Mouse (Mus musculus) spleen, adult 2 months (tissue): Measurements from ENCODE around the gene Acsl6. TPM values are rescaled to one million over a fixed set of nuclear protein-coding genes. Genes with fewer than 3 reads are reported as not detected.

ENCODE experiments used
- DNase-seq, 2 experiments: peaks; one replicate each; pipeline versions ENCODE4 v3.0.0 to v3.0.0-alpha.2; 2012 to 2021; ENCODE audit warnings: low spot score in 2 of 2, low read depth in 1 of 2
- H3K27ac ChIP-seq: fragments of 200-500 bp; 2 replicates; pipeline ENCODE4 v1.5.1; 2012; ENCODE audit warnings: low read length, inconsistent platforms; ENCODE audit not compliant: insufficient read depth
- H3K27me3 ChIP-seq: fragments of 200-500 bp; 2 replicates; pipeline ENCODE4 v1.6.1; 2012; ENCODE audit warnings: mild to moderate bottlenecking, moderate library complexity, low read length, inconsistent platforms; ENCODE audit not compliant: control insufficient read depth, insufficient read depth
- H3K36me3 ChIP-seq: fragments of 200-500 bp; 2 replicates; pipeline ENCODE4 v1.6.1; 2012; ENCODE audit warnings: mild to moderate bottlenecking, low read length, inconsistent platforms; ENCODE audit not compliant: control insufficient read depth, insufficient read depth
- H3K4me1 ChIP-seq: fragments of 200-500 bp; 2 replicates; pipeline ENCODE4 v1.6.1; 2011; ENCODE audit warnings: inconsistent platforms; ENCODE audit not compliant: control insufficient read depth, insufficient read depth, insufficient read length
- H3K4me3 ChIP-seq: fragments of 200-500 bp; 2 replicates; pipeline ENCODE4 v1.5.1; 2011; ENCODE audit warnings: mild to moderate bottlenecking, inconsistent platforms; ENCODE audit not compliant: insufficient read depth, insufficient read length; ENCODE audit errors: extremely low read depth
- CTCF ChIP-seq: fragments of 200-500 bp; IDR thresholded peaks from 2 replicates; pipeline ENCODE4 v1.5.1; 2011; ENCODE audit warnings: mild to moderate bottlenecking, inconsistent platforms; ENCODE audit not compliant: insufficient read depth, insufficient read length, insufficient replicate concordance; ENCODE audit errors: extremely low read depth
- POLR2A ChIP-seq: fragments of 200-500 bp; IDR thresholded peaks from 2 replicates; pipeline ENCODE4 v1.6.1; 2011; ENCODE audit warnings: low read depth, low read length, inconsistent platforms
- WGBS: fragments of 180-500 bp; shearing (Covaris S2); methylation state at CpG from one replicate; pipeline ENCODE4 v1.1.7; 2018; 5-methylcytosine and 5-hydroxymethylcytosine counted together
- polyA plus RNA-seq: library from polyadenylated mRNA; depleted of rRNA; stranded (reverse); fragments of >200 nt; gene quantifications from 2 replicates; pipeline ENCODE4 v1.2.3, GENCODE M21; 2012; rRNA removed

Gene Acsl6
- polyA plus RNA-seq: 1.1 and 1.3 TPM in 2 replicates

DNA sequence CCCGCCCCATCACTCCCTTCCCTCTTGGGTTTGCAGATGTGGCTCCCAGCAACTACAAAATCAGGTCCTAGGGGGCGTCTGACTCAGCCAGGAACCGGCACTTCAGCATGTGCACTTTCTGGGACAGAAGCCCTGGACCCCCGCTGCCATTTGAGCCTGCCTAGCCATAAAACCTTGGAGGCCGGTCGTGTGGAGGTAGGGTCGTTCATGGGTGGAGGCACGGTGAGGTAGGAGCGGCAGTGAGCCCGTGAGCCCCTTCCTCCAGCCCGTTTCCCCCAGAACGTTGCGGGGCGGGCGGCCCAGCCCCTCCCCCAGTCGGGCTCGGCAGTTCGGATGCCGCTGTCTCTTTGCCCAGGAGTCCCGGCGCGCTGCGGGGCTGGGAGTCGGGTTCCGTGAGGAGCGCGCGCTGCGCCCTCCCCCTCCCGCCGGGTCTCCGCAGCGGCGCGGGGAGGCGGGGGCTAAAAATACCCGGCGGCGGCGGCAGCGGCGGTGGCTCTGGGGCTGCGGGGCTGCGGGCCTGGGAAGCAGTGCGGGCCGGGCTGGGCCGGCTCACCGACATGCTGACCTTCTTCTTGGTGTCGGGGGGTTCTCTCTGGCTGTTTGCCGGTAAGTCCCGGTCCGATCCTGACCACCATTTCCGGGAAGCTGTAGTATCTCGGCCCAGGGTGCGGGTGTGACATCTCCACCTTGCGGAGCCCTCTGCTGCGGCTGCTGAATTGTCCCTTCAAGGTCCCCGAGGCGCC, at the start of gene Acsl6:
Gene Acsl6 (plus strand): TSS at position 71 of the 743 bp plus-strand sequence.
- H3K27me3 ChIP-seq: peaks cover 12% of the 10 kb centered on the region
- TF ChIP-seq POLR2A (no peak), CTCF (no peak)
- 2% methylated on average over 54 of the region's 59 CpGs for WGBS

GRCm38 (mm10) chr11:54254114-54254513, 49.5 kb upstream of the Acsl6 start:
- WGBS: 24% methylated on average over 4 of the region's 4 CpGs
- H3K36me3 ChIP-seq: no peaks in the 10 kb centered on the region
- H3K27ac ChIP-seq: no peak overlapping the region
- H3K4me3 ChIP-seq: no peak overlapping the region
- TF ChIP-seq CTCF (no peak), POLR2A (no peak)
- DNase-seq: peak; percentile 7 to 14
- no peaks in the 10 kb centered on the region for H3K27me3 ChIP-seq
- H3K4me1 ChIP-seq: peaks cover 3% of the 10 kb centered on the region; the same call in 1 of the 2 replicates

More for the DNA sequence above, at the start of gene Acsl6:
- no peak for DNase-seq
- Histone ChIP-seq H3K36me3 (no peaks in the 10 kb centered on the region), H3K4me1 (peaks cover 5% of the 10 kb centered on the region; the same call in 1 of the 2 replicates), H3K27ac (no peak within 1 kb of the TSS), H3K4me3 (peak within 1 kb of the TSS; percentile 41; the same call in 1 of the 2 replicates)

DNA sequence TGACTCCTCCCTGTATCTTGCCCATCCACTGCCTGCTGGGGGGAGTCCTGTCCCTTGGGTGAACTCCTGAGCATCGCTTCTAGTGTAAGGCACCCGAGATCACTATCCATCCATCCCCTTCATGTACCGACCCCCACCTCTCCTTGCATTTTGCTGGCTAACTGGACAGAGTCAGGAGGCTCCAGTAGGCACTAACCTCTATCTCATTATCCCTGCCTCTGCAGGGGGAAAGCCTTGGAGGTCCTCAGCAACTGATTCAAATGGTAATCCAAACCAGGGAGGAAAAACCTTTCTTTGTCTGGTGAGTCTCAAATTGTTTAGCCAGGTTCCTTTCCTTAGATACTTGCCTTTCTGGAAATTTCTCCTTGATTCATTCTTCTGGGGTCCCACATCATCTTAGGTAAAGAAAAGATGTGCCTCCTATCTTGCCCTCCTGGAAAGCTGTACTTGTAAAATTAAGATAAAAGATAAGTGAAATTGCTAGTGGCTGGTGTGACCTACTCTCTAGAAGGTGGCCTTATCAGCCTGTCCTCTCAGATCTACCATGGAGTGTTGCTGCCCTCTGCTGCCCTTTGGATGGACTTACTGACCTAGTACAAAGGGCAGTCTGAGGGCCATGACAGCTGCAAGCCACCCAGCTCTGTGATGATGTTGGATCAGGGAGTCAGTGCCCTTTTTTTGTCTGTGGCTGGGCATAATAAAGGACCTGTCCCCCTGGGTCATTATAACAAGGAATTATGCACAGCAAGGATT, 46.8 kb upstream of the Acsl6 start:
- H3K27me3 ChIP-seq: no peaks in the 10 kb centered on the region

GRCm38 (mm10) chr11:54263405-54264031, 40.1 kb upstream of the Acsl6 start:
- H3K27me3 ChIP-seq: no peaks in the 10 kb centered on the region
- WGBS: 11% methylated on average over 1 of the region's 1 CpGs
- DNase-seq: no peak
- no peak overlapping the region for H3K27ac ChIP-seq
- no peak overlapping the region for H3K4me3 ChIP-seq
- H3K36me3 ChIP-seq: no peaks in the 10 kb centered on the region
- no peaks in the 10 kb centered on the region for H3K4me1 ChIP-seq
- TF ChIP-seq POLR2A (no peak), CTCF (no peak)

More for the DNA sequence above, 46.8 kb upstream of the Acsl6 start:
- Histone ChIP-seq H3K4me1 (no peaks in the 10 kb centered on the region), H3K4me3 (no peak overlapping the region), H3K36me3 (no peaks in the 10 kb centered on the region), H3K27ac (no peak overlapping the region)
- 70% methylated on average over 3 of the region's 3 CpGs for WGBS
- DNase-seq: peak; percentile 56 to 69
- TF ChIP-seq CTCF (peak; percentile 60; the same call in 1 of the 2 replicates), POLR2A (no peak)

DNA sequence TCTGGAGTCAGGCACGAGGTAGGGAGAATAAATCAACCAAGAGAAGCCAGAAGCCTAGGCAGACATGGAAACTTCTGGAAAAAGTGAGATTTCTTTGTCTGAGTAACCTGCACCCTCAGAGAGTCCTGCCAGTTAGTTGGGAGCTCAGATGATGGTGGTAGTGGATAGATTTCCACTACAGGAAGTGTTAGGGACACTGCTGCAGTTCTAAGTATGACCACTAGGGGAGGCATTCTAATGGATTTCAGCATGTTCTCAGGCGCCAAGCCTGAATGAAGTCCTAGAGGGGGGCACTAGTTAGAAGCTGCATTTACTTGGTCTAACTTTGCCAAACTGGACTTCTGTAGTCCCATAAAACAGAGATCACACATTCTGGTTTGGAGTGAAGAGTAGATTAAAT, 39.1 kb upstream of the Acsl6 start:
- WGBS: 48% methylated on average over 2 of the region's 2 CpGs
- Histone ChIP-seq H3K27ac (no peak overlapping the region), H3K36me3 (no peaks in the 10 kb centered on the region), H3K27me3 (no peaks in the 10 kb centered on the region), H3K4me3 (no peak overlapping the region), H3K4me1 (no peaks in the 10 kb centered on the region)
- TF ChIP-seq POLR2A (no peak), CTCF (peak; percentile 46; the same call in 1 of the 2 replicates)
- peak; percentile 30 to 31 for DNase-seq

DNA sequence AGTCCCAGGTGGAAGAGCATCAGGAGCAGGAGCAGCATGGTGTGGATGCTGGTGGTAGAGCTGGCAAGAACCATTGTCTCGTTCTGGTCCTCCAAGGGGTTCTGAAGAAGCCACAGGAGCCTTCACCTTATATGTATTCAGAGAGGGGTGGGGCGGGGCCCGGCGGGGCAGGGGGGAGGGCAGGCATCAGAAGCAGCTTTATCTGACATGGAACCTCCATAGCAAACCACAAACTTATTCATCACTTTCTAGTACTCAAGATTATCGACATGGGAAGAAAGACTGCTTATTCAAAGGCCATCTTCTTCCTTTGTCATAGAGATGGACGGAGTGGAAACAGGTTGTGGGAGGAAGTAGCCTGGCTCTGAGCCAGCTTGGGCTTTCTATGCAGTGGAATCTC, 36.4 kb upstream of the Acsl6 start, which contains the start of gene Il3:
Gene Il3 (minus strand): TSS at position 101 of the 400 bp plus-strand sequence.
- TF ChIP-seq POLR2A (no peak), CTCF (no peak)
- Histone ChIP-seq H3K27ac (no peak within 1 kb of the TSS), H3K27me3 (no peaks in the 10 kb centered on the region), H3K36me3 (no peaks in the 10 kb centered on the region), H3K4me1 (no peaks in the 10 kb centered on the region), H3K4me3 (no peak within 1 kb of the TSS)
- WGBS: 68% methylated on average over 6 of the region's 6 CpGs
- DNase-seq: no peak
